Mouse (Mus musculus) 416B (cell line): ENCODE results near the gene Mindy3.
"Not testable (repeated sequence)": the region's sequence is repeated elsewhere in the genome, so short reads cannot be mapped to it uniquely, and the experiment has no call there.

Experiments used
- DNase-seq: peaks from one replicate; pipeline ENCODE4 v3.0.0; 2011; ENCODE audit warnings: low read depth

Mindy3 gene

DNA sequence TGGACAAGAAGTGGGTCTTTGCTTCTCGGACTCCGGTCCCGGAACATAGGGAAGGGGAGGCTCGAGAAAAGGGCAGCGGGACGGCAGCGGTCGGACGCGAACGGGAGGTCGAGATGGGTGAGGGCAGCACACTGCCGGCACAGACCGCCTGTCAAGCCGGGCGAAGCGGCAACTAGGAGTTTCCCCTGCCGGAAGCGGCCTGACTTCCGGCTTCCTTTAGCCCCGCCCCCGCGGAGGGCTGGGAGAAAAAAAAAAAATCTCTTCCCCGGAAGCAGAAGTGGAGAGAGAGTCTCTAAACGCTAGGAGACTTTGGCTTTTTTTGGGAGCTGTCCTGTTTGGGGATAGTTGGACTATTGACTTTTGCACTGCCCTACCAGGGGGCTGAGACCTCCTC, at the start of gene Mindy3:
TSS of gene Mindy3 (minus strand) at position 209 of the 394 bp plus-strand sequence.
- DNase-seq, result peak; percentile 86

DNA sequence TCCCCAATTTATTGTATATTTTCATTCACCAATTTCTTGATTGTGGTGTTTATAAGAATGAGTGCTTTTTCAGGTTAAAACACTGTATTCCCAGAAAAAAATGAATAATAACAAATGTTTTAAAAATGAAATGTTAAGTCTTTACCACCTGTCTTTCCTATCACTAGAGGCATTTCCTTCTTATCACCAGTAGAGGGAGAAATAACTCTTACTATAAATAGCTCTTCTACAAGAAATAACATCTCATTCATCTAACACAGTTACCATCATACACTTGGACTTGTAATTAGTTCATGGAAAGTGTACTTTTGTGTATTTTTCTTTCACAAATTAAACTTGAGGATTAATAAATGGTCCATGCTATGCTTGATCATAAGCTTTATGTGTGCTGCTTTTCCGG, 40.5 kb upstream of the Mindy3 start:
- DNase-seq, result peak; percentile 39

DNA sequence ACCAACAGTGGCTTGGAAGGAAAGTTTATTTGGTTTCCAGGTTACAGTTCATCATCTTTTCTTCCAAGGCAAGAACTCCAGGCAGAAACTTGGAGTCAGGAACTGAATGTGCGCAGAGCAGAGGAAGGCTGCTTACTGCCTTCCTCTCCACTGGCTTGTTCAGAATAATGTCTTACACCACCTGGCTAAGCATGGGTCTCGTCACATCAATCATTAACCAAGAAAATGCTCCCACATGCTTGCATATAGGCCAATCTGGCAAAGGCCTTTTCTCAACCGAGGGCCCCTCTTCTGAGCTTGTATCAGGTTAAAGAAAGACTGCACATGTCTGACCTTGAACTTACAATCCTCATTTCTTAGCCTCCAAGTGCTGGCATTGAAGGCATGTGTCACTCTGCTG, 30.8 kb upstream of the Mindy3 start:
- DNase-seq, result no peak

DNA sequence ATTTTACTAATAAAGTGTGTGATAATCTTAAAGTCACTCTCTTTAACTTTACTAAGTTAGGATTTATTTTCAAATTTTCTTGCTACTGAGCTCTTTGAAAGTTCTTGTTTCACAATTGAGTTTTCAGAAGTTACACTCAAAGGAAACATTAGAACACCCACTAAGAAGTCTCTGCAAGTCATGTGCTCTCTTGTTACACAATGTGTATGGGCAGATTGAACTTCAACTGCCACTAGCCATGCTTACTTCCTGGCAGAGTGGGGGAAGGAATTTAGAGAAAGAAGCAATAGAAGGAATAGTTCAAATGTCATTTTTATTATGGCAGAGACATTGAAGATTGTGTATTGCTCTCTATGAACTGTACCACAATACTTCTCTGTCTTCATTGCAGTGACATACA, 20.9 kb upstream of the Mindy3 start:
- DNase-seq, result peak; percentile 69

DNA sequence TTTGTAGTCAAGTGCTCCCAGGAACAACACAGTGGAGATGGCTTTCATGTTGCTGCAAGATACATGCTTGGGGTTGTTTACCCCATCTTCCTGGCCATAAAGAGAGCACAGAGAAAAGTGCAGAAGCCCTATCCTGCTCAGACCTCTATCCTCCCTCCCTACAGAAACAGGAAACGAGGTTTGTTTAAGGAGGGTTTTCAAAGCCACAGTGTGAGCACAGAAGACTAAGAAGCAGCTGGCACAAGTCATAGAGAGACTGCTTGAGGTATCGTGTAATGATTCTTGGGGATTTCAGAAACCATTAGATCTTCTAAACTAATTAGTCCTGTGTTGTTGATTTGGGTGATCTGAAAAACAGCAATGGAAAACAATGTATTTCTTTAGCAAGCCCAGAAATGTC, 20.3 kb upstream of the Mindy3 start:
- DNase-seq, result peak; percentile 67

DNA sequence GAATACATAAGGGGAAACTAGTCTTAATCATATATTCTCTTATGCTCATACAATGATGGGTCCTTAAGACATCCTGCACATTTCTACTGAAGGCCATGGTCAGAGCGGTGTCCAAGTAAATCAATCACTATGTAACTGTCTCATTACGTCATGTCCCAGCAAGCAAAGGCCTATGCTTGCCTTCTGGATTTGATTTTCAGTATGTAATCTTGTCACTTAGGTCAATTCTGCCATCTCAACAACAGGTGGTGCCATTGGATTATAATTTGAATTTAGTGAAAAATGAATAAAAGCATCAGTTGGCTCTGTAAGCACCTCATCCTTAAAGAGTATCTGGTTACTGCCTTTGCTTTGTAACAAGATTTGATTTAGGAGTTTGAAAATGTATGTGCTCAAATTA, 18.9 kb upstream of the Mindy3 start:
- peak; percentile 78 for DNase-seq

GRCm38 (mm10) chr2:12432055-12432454, 12.8 kb upstream of the Mindy3 start:
- DNase-seq, result no peak

DNA sequence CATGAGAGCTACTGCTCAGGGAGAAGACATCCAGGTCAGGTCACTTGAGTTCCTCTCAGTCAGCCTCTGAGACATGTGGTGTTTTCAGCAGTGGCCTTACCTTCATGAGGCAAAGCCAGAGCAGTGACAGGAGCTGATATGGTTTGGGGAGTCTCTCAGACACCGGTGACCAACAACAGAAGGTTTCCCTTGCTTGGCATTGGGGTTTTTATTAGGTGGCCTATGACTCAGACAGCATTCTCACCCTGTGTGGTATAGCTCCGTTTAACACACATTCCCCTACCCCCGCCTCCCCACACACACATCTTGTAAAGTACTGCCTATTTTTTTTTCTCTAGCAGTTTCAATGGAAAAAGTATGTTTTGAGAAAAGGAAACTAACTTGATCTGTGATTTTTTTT, 5.1 kb upstream of the Mindy3 start:
- peak; percentile 84 for DNase-seq

- DNase-seq, result not testable (repeated sequence)
Observed at GRCm38 (mm10) chr2:12423426-12423825, 4.2 kb upstream of the Mindy3 start.

DNA sequence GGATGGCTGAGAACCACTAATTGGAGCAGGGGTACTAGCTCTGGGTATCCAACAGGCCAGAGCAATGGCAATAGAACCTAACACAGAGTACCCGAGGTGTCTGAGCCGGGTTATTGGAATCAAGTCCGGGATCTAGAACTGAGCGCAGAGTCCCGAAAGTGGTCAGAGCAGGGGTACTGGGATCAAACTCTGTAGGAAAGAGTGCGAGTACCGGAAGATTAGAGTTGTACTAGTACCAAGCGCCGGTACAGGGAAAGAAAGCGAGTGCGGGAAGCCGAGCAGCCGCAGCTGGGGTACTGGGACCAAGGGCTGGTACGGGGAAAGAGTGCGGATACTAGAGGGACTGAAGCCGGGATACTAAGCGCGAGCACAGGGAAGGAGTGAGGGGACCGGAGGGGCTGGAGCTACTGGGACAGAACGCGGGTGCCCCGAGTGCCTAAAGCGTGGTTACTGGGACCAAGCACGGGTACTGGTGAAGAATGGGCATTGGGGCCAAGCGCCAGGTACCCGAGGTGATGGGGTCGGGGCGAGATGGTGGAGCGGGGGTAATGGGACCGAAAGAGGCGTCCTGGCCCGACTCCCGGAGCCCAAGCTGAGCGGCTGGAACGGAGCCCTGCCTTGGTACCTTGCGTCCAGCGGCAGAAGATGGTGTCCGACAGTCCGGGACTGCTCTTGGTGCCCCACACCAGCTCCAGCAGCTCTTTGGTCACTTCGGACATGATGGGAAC, 572 bp downstream of the Mindy3 start:
- DNase-seq, result peak; percentile 31

DNA sequence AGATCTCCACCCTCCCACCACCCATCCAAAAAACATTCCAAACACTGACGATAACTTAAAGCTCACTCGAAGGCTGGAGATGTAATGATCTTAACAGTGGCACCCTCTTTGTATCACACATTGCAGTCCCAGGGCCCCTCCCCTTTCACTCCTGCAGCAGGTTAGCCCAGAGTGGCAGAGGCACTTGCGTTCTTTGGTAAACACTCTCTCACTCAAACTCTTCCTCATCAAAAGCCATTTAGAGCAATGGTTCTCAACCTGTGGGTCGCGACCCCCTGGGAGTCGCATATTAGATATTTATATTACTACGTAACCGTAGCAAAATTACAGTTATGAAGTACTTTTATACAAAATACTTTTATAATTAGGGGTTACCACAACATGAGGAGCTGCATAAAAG, 1.1 kb downstream of the Mindy3 start:
- DNase-seq, result peak; percentile 45

- peak; percentile 60 for DNase-seq
Observed at GRCm38 (mm10) chr2:12412309-12412708, 7.0 kb downstream of the Mindy3 start.

- no peak for DNase-seq
Observed at GRCm38 (mm10) chr2:12411129-12411528, 8.1 kb downstream of the Mindy3 start.

- DNase-seq, result peak; percentile 74
Observed at GRCm38 (mm10) chr2:12406737-12407136, 12.5 kb downstream of the Mindy3 start.

- no peak for DNase-seq
Observed at GRCm38 (mm10) chr2:12402469-12402868, 16.8 kb downstream of the Mindy3 start.

DNA sequence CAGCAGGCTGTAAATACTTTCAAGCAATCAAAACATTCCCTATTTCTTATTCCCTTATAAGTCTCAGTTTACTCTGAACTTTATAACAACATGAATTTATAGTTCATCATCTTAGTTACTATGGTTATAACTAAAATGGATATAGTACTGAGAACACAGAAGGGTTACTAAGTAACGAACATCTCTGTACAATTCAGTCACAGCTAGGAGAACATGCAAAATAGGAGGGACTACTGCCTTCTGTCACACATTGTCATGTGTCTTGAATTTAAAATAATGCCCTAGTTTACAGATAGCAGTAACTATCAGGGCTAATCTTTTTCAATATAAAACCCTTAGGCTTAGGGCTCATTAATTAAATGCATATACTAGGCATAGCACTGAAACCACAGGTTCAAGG, 18.1 kb downstream of the Mindy3 start:
- DNase-seq, result no peak

DNA sequence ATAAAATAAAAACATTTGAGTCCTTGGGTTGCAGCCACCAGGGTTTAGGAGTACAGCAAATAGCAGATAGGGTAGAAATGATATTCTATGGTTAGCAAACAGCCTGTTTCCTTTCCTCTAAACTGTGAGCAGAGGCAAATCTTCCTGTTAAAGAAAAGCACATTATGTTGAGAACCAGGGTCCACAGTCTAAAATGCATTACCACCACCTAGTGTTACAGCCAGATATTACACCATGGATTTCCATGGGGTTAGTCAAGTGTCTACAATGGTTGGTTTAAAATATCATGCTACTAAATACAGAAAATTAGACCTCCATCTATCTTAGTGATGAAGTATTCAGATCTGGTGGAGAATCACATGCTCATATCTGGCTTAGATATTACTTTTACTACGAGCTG, 30.2 kb downstream of the Mindy3 start:
- peak; percentile 72 for DNase-seq

DNA sequence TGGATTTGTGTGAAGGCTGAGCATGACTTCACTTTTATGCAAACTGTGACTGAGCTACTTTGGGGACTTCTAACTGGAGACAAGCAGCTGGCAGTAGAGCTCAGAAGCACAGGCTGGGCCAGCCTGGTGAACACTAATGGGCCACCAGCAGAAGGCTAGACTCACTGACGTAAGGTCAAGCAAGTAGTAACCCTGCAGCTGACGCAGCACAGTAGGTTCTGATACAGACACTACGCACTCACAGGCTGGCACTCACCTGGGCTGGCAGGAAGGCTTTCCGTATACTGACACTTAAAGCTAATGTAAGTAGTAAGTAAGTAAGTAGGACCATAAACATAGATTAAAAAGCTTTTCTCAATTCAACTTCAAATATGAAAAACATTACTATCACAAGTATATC, 30.7 kb downstream of the Mindy3 start:
- no peak for DNase-seq

GRCm38 (mm10) chr2:12384389-12384788, 34.9 kb downstream of the Mindy3 start:
- no peak for DNase-seq

DNA sequence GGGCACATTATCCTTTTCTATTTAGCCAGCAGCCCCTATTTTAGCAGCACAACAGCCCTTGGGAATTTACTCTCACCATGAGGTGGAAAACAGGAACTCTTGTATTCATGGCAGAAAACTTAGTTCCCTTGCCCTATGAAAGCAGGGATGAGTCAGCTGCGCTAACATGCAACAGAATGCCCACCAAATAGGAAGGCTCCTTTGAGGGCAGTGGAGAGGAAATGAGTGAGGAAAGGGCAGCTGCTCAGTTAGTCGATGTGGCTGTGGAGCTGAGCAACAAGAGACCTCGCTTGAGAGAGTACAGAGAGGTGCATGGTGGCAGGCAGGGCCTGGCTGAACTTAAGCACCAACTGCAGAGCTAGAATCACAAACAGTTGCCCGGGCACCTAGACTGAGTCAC, 36.6 kb downstream of the Mindy3 start:
- DNase-seq, result peak; percentile 80

DNA sequence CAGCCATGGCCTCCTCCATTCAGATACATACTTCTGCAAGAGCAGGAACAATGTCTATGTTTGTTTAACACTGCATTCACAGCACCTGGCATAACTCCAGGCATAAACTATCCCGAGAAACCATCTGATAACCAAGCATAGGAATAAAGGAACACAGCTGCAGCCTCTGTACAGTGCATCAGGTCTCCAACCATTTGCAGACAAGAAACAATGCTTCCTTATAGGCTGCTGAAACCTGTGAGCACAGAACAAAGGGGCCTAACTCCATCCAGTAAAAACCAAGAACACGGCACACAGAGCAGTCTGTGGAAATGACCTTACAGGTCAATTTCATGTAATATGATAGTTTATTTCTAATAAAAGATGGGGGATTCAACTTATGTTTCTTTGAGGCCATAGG, 39.0 kb downstream of the Mindy3 start:
- DNase-seq, result no peak

DNA sequence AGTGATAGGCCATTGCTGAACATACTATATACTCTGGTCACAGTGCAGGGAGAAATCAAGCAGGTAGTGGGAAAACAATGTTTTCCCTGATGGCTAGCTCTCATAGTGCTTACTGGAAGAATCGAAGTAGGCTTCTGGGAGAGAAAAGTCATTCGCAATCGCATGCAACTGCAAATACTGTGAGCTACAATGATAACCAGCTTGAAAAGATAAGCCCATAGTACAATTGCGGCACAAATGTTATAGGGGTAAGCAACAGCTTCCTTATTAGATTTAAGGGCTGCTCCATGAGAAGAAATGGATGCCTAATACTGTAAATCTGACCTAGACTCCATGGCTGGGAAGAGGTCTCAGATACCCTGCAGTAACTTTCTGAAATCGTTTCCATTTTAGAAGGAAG, 40.7 kb downstream of the Mindy3 start:
- DNase-seq, result no peak

DNA sequence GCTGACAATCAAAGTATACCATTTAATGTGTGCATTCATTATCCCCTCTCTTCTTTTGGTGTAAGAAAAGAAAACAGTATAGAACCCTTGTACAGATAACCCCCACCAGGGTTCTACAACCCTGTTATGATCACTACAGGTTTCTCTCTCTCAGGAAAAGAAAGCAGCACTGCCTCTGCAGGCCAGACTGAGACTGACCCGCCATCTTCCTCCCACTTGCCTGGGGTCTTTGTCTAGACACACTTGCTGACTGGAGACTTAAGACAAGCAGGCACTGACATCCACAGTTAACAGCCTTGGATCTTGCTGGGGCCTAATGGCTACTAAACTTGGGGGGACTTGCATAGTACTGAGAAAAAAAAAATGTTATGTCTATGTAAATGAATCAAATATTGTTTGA, 42.2 kb downstream of the Mindy3 start:
- DNase-seq, result no peak

- no peak for DNase-seq
Observed at GRCm38 (mm10) chr2:12372883-12373282, 46.4 kb downstream of the Mindy3 start.
